Mouse (Mus musculus): ENCODE measurements around the gene Aff3.

The Aff3 gene

GRCm38 (mm10) chr1:38217912-38218795 is 446.6 kb downstream of the Aff3 start:
- DNase-seq, result peak; percentile 41 to 49

- DNase-seq, result no peak
Measured at GRCm38 (mm10) chr1:38217098-38217497, 447.7 kb downstream of the Aff3 start.

DNA sequence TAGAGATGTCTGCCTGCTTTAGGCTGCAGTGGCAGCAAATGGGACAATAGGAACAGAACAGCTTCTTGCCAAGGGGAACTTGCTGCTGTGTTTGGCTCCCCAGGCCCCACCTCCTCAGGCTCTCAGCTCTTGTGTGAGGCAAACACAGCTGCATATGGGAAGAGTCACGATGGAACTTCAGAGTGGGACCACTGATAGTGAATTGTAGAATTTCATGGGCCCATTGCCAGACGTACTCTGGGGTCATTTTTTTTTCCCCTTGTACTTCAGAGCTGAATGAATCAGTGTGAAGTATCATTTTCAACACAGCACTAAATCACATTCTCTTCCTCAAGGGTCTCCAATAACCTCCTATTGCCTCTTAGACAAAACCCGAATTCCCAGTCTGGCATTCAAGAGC is 451.4 kb downstream of the Aff3 start:
- no peak for DNase-seq

- DNase-seq, result no peak
Measured at GRCm38 (mm10) chr1:38212386-38212785, 452.4 kb downstream of the Aff3 start.

DNA sequence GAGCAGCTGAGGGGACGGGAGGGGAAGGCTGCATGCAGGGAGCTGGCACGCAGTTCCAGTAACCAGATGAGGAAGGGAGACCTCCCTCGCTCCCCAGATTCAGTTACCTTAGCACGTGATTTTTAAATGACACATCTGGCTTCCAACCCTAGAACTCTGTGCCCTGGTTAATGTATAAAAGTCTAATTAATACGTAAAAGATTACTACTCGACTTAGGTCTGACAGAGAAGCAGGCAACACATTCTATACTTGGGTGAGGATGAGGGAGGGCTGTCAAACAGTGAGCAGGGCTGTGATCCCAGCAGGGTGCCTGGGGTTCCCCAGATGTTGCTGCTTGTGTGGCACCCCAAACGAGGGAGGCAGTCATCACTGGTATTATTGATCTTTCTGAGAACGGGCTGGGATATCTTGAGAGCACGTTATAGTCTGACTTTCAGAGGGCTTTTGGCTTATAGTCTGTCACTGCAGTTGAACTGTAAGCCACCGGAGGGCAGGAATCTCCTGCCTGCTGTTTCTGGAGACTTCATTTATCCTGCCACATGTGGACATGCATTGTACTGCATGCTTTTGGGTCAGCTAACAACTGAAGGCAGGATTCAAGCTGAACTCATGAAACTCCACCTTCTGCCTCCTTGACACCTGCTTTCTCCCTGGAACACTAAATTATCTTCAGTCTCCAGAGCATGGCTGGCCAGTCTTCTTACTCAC is 462.1 kb downstream of the Aff3 start:
- no peak for DNase-seq

DNA sequence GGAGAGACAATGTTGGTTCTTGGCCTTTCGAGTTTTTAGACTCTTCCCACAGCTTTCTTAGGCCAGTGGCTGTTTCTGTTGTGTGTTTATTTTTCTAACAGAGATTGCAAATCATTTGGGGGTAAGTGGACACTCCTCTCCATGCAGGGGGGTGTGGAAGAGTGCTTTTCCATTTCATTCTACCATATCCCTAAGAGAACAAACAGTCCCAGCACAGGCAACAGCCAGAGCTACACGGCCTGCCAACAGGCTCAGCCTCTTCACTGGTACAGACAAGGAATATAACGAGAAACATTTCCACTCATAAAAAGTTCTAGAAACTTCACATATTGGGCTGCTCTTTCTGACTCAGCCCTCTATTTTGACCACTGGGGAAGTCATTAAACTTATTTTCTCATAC is 463.0 kb downstream of the Aff3 start:
- DNase-seq, result no peak

GRCm38 (mm10) chr1:38199669-38200635 is 464.8 kb downstream of the Aff3 start:
- peak; percentile 87 to 88 for DNase-seq

- peak; percentile 73 to 75 for DNase-seq
Measured at GRCm38 (mm10) chr1:38198393-38199029, 466.2 kb downstream of the Aff3 start.

DNA sequence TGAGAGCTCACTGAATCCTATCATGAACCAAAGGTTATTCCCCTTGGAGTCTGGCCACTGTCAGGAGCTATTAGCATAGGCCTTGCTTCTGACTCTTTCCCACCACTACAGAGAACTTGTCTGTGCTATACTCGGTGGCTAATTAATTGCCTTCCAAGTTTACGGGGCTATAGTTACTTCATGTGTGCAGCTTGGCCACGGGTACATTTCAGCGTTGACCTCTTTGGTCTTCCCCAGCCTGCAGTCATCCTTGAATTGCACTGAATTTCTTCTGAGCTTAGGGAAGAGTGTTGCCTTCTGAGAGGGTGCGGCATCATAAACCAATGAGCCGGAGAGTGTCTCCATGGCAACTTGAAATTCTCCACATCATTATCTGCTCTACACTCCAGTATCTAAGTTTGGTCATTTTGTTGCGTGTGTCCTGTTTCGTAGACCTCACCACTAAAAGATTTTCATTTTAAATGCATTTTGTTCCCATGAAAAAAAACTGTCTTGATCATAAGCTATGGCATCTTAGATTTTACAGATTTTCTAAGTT is 467.5 kb downstream of the Aff3 start:
- DNase-seq, result no peak

DNA sequence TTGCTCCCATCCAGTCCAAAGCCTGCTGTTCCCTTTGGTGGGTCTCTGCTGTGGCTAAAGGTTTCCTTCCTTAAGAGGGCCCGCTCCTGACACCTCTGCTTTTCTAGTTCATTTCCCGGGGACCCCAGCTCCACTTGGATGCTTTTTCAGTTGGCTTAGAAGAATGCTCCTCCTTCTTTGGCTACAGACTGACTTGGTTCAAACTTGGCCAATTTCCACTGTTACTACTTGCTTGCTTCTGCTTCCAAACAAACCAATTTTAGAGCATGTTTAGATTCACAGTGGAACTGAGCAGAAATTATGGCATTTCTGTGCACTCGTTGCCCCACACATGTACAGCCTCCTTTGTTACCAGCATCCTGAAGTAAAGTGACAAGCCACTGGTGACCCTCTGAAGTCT is 469.0 kb downstream of the Aff3 start:
- DNase-seq, result no peak

GRCm38 (mm10) chr1:38186227-38186545 is 478.6 kb downstream of the Aff3 start:
- DNase-seq, result no peak

GRCm38 (mm10) chr1:38185517-38186226 is 479.1 kb downstream of the Aff3 start:
- DNase-seq, result peak; percentile 87 to 91

- no peak for DNase-seq
Measured at GRCm38 (mm10) chr1:38181020-38181550, 483.7 kb downstream of the Aff3 start.

DNA sequence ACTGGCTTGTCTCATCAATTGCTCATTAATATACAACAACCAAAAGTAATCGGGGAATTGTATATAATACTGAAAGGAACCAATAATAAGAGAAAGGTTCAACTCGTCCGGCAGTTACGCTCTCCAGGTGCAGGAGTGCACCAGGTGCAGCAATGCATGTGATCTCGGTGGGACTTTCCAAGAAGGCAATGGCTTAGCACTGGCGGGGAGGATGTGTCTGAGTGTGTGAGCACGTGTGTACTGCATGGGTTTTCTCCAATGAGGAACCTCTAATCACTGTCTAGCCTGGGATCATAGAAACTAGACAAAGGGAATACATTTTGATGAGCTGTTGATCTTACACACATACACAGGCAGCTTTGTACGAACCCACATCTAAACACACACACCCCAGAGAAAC is 485.8 kb downstream of the Aff3 start:
- no peak for DNase-seq

DNA sequence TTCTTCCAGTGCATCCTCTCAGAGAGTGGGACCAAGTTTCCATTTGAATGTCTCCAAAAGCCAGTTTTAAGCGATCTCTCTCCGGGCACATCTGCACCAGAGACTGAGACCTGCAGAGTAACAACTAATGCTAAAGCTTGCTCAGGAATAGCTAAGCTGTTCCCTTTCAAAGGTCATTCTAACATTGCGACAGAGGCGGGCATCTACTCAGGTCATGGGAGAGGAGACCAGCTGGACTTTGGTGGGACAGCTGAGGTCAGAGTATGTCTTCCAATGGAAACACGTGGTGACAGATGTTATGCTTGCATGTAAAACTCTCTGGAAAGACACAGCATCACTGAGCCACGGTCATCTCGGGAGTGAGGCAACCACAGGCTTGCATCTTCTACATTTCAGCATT is 488.7 kb downstream of the Aff3 start:
- no peak for DNase-seq

DNA sequence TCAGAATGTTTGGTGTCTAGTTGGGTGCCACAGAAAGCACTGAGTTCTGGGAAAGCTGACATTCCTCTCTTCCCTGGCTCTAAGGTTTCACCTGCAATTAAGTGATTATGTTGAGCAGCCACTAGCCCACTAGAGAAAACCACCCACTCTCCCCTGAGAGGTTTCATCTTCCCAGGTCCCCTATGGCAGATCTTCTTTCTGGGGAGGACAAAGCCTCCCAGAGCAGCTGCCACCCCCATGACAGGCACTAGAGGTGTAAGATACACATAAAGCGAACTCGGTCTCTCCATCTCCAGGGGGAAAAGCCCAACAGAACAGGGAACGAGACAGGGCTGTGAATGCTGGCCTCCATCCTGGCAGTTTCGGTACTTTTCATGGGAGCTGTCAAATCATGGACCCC is 492.9 kb downstream of the Aff3 start:
- no peak for DNase-seq

GRCm38 (mm10) chr1:38165696-38166095 is 499.1 kb downstream of the Aff3 start:
- no peak for DNase-seq

DNA sequence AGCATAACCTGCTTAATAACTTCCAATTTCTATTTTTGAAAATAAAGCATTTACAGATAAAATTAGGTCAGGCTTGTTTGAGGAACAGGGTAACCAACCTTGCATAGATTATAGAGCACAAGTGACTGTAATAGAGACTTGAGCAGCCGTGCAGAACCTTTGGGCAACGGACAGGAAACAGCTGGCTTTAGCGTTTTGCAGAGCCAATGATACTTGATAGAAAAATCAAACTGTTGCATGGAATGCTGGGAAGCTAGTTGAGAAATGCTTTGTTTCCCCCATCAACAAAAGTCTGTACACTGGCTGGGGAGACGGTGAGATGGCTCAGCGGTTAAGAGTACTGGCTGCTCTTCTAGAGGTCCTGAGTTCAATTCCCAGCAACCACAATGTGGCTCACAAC is 514.7 kb downstream of the Aff3 start:
- DNase-seq, result no peak

DNA sequence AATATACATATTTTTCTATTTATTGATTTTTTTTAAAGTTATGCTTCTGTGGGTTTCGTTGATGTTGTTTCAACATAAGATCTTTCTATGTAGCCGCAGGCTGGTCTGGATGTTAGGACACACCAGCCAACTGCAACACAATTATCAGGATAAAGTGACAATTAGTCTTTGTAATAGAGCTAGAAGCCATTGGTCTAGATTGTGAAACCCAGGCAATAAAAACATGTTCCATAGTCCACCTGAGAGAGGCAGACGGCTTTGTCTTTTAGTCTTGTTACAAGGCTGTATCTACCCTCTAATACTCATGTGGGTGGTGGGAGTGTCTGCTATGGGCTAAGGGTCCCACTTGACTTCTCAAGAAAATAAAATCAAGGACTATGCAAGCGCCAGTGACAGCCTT is 518.7 kb downstream of the Aff3 start:
- no peak for DNase-seq

GRCm38 (mm10) chr1:38141371-38141770 is 523.4 kb downstream of the Aff3 start:
- no peak for DNase-seq

GRCm38 (mm10) chr1:38140911-38141310 is 523.8 kb downstream of the Aff3 start:
- DNase-seq, result no peak

All from cerebellum, postnatal 25 days (tissue).